Mouse (Mus musculus) gastrocnemius, adult 2 months (tissue): ENCODE measurements around the gene Atp6v1b1. TPM values are rescaled to one million over a fixed set of nuclear protein-coding genes. Genes with fewer than 3 reads are reported as not detected.
"Not testable (repeated sequence)": the region's sequence is repeated elsewhere in the genome, so short reads cannot be mapped to it uniquely, and the experiment has no call there.

ENCODE experiments used
- DNase-seq: peaks from one replicate; pipeline ENCODE4 v3.0.0; 2022
- H3K27ac ChIP-seq: fragments of 200-600 bp; 2 replicates; pipeline ENCODE4 v1.8.1; 2022; ENCODE audit warnings: mild to moderate bottlenecking
- H3K4me3 ChIP-seq: fragments of 200-600 bp; 2 replicates; pipeline ENCODE4 v1.8.1; 2022; ENCODE audit warnings: mild to moderate bottlenecking, moderate library complexity
- CTCF ChIP-seq: fragments of 200-600 bp; IDR thresholded peaks from 2 replicates; pipeline ENCODE4 v1.8.1; 2022; ENCODE audit warnings: antibody characterized with exemption, mild to moderate bottlenecking, moderate library complexity
- intact Hi-C: fragments of 180-260 bp; cut with DNase I; formaldehyde crosslinking; loops from one replicate; pipeline ENCODE4 v1.15.1; 2025
- total RNA-seq, 2 experiments: library from RNA; stranded (reverse); gene quantifications; 2 replicates each; pipeline ENCODE4 v1.2.3; 2021

Gene Atp6v1b1
- total RNA-seq, 2 experiments from 2014 or later: not detected

DNA sequence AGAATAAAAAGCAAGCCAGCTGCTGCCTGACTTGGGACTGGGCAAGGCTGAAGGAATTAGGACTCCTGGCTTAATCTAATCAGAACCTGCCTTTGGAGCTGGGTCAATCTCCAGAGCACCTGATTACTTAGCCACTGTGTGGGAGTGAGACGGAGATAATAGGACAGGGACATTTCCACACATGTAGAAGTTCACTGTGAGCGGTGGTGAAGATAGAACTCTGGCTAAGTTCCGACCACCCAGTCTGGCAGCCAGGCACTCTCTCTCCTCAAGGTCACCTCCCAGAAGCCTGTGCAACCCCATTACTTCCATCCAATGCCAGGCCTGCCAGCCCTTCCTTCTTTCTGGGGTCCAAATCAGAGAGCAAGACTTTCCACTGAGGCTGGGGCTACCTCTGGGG, 24.2 kb downstream of the Atp6v1b1 start:
- no peak overlapping the region for H3K27ac ChIP-seq
- DNase-seq: no peak
- no peak for TF ChIP-seq CTCF
- intact Hi-C loops: no loop called here
- H3K4me3 ChIP-seq: no peak overlapping the region

DNA sequence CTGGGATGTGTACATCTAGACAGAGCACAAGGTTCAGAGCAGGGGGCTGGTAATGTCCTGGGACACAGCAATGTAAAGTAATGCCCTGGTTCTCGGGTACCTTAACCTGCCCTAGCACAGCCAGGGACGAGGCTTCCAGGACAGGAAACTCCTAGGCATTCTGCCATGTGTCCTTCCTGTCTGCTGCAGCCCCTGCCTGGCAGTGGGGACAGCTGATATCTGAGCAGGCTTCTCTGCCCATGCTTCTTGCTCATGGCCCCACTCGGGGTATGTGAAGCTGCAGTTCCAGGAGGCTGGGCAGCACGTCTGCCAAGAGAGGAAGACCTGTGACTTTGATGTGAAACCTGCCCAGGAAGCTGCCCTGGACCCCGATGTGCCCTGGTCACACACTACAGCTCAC, 25.7 kb downstream of the Atp6v1b1 start:
- DNase-seq: peak; percentile 34
- intact Hi-C loops: no loop called here
- Histone ChIP-seq H3K27ac (no peak overlapping the region), H3K4me3 (no peak overlapping the region)
- no peak for TF ChIP-seq CTCF

DNA sequence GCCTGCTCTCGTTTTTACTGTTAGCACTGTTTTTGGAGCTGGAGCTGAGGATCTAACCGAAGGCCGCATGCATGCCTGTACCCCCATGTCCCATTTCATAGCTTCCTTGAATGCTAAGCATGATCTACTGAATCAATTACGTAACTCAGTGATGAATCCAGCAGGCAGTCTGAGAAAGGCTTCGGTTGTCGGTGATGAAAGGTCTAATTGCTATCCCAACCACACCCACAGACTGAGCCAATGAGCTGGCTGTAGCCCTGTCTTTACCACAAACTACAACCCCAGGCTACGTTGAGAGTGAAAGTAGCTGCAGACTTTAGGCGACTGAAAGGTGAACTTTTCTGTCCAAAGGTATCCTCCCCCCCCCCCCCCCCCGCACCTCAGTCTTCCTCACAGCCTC, 31.3 kb downstream of the Atp6v1b1 start:
- TF ChIP-seq CTCF: no peak
- Histone ChIP-seq H3K4me3 (peak overlapping the region; percentile 100), H3K27ac (no peak overlapping the region)
- DNase-seq: no peak
- intact Hi-C loops: no loop called here

DNA sequence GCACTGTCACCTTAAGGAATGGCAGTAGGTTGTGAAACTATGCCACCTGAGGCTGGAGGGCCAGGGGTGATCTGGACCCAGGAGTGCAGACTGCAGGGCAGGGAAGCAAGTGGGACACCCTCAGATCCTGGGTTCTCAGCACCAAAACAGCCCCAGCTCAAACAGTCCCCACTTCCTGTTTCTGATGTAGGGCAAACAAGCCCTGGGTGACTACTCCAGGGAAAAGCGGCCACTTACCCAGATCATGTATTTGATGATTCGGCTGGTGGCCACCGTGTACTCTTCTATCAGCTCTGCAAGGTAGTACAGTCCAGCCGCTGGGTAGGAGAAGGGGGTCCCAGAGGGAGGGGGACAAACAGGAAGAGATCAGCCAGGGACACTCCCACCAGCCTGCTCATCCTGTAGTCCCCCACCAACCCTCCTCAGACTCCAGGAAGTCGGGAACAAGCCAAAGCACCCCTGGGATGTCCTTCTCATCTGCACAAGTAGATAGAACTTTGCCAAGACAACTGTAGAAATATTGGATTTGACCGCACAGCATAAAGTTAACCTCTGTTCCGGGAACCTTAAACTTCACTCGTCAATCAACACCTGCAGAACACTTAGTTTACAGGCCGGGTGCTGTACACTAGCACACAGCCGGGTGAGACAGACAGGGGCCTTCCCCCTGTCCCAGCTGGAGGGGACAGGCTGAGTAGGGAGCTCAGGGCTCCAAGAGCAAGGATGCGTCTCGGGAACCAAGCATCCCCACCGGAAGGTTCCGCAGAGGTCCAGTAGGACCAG, 32.2 kb downstream of the Atp6v1b1 start:
- no peak for DNase-seq
- intact Hi-C loops: no loop called here
- TF ChIP-seq CTCF: no peak
- peak overlapping the region; percentile 95 for H3K27ac ChIP-seq
- H3K4me3 ChIP-seq: peak overlapping the region; percentile 100

DNA sequence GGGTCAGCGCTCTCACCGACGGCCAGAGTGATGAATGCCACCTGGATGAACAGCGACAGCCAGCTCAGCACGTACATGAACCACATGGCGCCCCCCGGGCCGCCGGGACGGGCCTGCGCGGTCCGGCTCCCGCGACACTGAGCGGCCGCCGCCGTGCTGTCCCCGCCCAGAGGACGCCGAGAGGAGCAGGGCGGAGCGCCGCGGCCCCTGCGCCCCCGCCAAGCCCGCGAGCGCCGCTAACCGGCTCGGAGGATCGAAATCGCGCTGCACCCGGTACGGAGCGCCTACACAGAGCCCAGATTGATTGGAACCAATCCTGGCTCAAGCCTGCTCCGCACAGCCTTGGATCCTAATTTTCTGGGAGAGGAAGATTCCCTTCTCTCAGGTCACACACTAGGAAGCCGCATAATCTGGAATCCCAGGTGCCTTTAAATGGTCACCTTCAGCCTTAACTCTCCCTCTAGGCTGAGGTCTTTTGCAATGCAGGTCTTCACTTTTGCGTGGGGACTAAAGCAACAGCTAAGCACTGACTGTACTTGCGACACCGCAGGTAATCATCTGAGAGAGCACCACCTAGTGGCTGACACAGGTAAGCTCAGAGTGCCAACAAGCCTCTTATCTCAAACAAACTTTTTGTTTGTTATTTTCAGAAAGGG, 33.0 kb downstream of the Atp6v1b1 start, which contains the start of gene Tex261:
Gene Tex261 (minus strand): TSS at position 176 of the 656 bp plus-strand sequence.
- peak; percentile 66 for TF ChIP-seq CTCF
- Histone ChIP-seq H3K27ac (peak within 1 kb of the TSS; percentile 95), H3K4me3 (peak within 1 kb of the TSS; percentile 100)
- peak; percentile 96 for DNase-seq
- intact Hi-C loops: no loop called here

DNA sequence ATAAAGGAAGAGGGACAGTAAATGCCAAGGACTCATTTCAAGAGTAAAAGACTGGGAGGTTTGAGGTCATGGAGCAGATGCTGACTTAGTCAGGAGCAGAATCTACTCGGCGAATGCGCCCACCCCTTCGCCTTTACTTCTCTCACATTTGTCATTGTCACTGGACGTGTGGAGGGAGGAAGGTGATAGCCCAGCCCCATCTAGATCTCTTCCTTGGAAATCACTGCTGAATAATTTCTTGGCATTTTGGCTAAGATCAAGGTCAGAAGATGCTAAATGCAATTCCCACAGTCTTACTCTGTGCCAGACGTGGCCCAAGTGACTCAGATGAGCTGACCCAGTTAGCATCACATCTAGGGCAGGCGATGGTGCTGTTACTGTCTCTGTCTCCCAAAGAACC, 35.5 kb downstream of the Atp6v1b1 start:
- TF ChIP-seq CTCF: no peak
- intact Hi-C loops: no loop called here

DNA sequence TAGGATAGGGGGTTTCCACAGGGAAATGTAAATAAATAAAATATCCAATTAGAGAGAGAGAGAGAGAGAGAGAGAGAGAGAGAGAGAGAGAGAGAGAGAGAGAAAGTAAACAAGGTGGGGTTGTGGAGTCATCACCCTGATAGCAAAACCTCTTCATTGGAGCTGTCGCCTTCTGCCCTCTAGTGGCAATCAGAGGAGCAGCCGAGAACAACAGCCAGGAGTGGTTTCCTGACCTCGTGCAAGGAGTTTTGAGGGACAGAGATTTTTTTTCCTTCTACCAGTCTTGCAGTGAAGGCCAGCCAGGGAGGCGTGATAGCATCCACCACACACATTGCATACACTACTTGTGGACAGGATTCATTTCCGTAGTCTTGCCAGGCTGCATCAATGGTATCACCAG, 36.2 kb downstream of the Atp6v1b1 start:
- Histone ChIP-seq H3K27ac (no peak overlapping the region), H3K4me3 (no peak overlapping the region)
- peak; percentile 81 for TF ChIP-seq CTCF
- intact Hi-C loops: no loop called here
- peak; percentile 60 for DNase-seq

More for the DNA sequence above, 35.5 kb downstream of the Atp6v1b1 start:
- DNase-seq: no peak
- Histone ChIP-seq H3K27ac (no peak overlapping the region), H3K4me3 (no peak overlapping the region)

DNA sequence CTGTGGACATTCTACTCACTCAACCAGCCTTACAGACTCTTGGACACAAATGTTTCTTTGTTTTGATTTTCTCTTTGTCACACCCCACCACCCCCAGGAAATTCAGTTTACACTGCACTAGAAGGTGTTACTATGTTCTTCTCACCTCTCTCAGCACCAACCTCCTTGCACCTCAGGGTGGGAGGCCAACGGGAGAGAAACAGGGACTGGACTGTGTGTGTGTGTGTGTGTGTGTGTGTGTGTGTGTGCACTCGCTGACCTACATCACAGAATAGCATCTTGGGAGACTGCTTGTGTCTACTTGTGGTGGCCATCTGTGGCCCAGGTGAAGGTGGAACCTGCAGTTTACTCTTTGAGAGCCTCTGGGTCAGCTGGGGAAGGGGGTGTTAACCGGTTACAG, 43.6 kb downstream of the Atp6v1b1 start:
- TF ChIP-seq CTCF: no peak
- H3K4me3 ChIP-seq: no peak overlapping the region
- no peak for DNase-seq
- no peak overlapping the region for H3K27ac ChIP-seq
- intact Hi-C loops: no loop called here

DNA sequence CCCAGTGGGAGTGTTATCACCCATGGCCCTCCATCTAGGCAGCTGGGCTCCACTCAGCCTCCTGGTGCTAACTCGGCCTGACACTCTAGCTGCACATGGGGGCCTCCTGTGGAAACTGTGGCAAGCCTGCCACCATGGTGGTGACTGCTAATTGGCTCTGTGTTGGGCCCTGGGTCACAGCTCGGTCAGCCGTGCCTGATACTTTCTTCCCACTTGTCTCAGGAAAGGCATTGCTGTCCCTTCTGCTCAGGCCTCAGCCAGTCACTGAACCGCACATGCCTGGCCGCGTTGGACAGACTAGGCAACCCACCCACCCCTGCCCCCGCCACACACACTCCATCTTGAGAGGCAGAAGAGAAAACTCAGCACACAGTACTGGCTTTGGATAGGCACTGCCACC, 45.8 kb downstream of the Atp6v1b1 start:
- no peak for DNase-seq

DNA sequence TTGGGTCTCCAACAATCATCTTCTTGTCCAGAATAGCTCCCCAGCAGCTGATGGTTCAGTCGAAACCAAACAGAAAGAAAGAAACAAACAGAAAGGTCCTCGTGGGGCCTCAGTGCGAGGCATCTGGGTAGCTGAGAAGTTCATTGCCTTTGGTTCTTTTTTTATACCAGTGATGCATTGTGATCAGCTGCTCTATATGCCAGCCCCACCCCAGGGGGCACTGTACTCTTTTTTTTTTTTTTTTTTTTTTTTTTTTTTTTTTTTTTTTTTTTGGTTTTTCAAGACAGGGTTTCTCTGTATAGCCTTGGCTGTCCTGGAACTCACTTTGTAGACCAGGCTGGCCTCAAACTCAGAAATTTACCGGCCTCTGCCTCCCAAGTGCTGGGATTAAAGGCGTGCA, 47.7 kb downstream of the Atp6v1b1 start:
- H3K4me3 ChIP-seq, intact Hi-C loops, DNase-seq, H3K27ac ChIP-seq: not testable (repeated sequence)

More for the DNA sequence above, 45.8 kb downstream of the Atp6v1b1 start:
- no peak overlapping the region for H3K4me3 ChIP-seq
- no peak overlapping the region for H3K27ac ChIP-seq
- intact Hi-C loops: no loop called here
- TF ChIP-seq CTCF: no peak

DNA sequence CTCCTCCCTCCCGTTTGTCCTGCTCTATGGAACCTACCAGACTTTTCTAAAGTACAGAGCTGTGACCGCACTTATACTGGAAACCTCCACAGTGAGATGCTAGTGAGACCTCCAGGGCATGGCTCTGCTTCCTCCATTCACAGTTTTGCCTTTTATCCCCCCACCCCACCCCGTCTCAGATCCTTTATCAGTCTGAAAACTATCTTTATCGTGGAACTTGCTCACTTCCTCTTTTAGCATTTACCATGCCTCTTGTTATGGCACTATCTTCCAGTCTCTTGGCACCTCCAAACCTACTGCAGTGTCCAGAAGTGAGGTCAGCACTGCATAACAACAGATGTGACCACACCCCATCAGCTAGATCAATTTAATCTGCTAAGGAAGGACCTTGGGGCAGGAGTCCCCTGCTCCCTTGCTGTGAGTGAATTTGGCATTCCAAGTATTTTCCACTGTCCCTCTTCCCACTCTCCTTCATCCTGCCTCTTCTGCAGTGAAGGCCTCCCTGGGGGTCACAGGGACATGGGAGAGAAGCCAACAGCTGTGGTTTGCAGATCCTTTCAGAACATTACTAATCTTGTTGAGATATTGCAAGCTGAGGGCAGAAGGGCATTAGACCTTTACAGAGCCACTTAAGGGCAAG, 48.6 kb downstream of the Atp6v1b1 start:
- peak overlapping the region; percentile 31; the same call in 1 of the 2 replicates for H3K27ac ChIP-seq
- no peak for TF ChIP-seq CTCF
- no peak for DNase-seq
- no peak overlapping the region for H3K4me3 ChIP-seq
- intact Hi-C loops: no loop called here

DNA sequence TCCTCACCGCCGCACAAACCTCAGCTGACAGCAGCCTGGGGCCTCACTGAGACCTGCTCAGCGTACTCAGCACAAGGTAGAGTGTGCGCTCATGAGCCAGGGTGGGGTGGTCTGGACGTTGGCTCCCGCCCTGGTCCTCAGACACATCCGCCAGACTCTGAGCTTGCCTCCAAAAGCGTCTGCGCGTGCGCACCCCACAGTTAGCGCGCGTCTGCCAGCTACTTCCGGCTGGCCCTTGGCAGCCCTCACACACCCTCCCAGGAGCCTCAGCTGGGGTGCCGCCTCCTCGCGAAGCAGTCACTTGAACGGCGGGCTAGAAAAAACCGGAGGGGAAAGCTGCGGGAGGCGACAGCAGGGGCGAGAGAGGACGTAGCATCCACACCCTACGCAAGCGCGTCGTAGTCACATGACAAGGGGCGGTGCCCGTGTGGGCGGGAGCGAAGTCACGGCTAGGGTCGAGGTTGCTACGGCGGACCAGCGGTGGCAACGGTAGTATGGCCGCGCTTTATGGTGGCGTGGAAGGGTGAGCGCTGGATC, 52.0 kb downstream of the Atp6v1b1 start, which contains the start of gene Nagk:
Gene Nagk (plus strand): TSS at position 223 of the 537 bp plus-strand sequence.
- H3K27ac ChIP-seq: peak within 1 kb of the TSS; percentile 98
- intact Hi-C loops: loop anchor here (2.0 kb wide), 1 partner anchor 36 kb away; the partner anchor contains the start of gene Paip2b
- H3K4me3 ChIP-seq: peak within 1 kb of the TSS; percentile 89
- TF ChIP-seq CTCF: no peak
- peak; percentile 94 for DNase-seq
